Mouse (Mus musculus) 3T3-L1 (cell line): ENCODE results near the gene Ccdc102a.
"Not testable (repeated sequence)": the region's sequence is repeated elsewhere in the genome, so short reads cannot be mapped to it uniquely, and the experiment has no call there.

ENCODE experiments used
- DNase-seq: peaks from one replicate; pipeline ENCODE4 v3.0.0-alpha.2; 2015; ENCODE audit warnings: low read depth, low spot score

The Ccdc102a gene

DNA sequence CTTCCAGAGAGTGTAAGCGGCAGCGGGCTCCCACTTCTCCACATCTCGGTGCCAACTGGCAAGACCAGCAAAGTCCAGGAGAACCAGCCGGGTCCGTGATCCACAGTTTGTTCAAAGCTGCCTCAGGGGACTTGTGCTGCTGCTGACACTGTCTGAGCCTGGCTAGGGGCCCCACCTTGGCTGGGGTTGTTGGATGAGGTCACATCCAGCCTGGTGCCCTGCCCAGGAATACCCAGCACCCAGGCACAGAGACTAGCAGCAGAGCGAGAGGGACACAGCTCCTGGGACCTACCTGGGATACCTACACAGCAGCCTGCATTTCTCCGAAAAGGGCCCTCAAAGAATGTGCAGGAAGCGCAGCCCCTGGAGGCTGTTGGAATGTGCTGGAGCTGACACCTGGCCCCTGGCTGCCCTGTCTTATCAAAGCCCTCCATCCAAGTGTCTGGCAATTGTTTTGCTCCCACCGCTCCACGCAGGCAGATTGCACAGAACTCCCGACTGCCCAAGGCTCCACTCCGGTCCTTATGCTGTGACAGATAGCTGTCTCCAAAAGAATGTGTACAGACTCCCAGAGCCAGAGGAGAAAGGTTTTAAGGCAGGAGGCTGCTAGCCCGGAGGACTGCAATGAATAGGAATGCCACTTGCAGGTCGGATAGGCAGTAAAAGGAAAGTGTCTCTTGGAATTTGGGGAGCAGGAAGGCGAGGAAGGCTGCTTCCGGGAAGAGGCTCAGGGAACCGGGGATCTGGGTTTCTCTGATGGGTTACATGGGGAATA lies 42.6 kb downstream of the Ccdc102a start:
- DNase-seq: peak; percentile 40

DNA sequence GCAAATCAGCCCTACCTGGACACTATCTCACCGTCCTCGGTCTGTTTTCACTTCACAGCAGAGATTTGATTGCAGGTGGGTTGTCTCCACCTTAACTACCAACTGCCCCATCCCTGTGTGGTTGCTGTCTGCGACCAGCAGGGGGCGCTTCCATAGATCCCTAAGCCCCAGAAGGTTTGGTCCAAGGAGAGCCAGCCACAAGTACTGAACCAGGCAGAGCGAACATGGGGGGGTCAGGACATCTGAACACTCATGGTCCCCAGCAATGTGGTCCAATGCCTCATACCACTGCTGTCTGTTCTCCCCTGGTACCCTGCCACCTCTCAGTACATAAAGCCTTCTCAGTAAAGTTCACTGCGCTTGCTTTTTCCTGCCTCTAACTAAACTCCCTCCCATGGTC lies 43.5 kb downstream of the Ccdc102a start:
- DNase-seq: peak; percentile 86

DNA sequence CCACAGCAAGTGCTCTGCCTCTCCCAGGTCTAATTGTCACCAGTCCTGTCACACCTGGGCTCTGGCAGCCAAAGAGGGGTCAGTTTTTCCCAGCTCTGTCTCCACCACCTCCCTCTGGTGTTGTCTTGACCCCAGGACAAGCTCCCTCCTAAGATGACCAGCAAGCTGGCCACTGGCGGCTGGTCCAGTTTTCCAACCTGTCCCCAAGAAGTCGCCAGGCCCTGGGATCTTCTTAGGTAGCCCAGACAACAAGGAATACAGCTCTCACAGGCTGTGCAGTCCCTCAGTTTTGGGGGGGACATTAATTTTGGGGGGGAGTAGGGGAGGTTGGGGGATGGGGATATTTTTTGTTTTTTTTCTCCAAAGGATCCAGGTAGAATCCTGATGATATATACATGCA lies 45.3 kb downstream of the Ccdc102a start:
- DNase-seq: no peak

DNA sequence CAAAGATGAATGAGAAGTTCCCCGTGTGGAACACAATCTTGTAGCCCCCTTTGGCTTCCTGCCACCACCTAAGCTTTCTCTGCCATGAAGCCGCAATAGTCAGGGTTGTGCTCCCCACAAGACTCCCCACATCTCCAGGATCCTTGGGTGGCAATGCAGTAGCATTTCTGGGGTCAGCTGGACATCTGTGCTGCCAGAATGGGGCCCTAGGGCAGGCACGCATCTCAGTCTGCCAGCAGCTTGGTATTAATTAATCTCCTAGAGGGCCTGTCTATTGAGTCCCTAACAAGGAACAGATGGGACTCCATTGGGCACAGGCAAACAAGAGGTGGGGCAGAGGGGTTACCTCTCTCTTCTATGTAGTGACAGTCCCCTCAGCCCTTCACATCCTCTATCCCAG lies 45.7 kb downstream of the Ccdc102a start:
- no peak for DNase-seq

DNA sequence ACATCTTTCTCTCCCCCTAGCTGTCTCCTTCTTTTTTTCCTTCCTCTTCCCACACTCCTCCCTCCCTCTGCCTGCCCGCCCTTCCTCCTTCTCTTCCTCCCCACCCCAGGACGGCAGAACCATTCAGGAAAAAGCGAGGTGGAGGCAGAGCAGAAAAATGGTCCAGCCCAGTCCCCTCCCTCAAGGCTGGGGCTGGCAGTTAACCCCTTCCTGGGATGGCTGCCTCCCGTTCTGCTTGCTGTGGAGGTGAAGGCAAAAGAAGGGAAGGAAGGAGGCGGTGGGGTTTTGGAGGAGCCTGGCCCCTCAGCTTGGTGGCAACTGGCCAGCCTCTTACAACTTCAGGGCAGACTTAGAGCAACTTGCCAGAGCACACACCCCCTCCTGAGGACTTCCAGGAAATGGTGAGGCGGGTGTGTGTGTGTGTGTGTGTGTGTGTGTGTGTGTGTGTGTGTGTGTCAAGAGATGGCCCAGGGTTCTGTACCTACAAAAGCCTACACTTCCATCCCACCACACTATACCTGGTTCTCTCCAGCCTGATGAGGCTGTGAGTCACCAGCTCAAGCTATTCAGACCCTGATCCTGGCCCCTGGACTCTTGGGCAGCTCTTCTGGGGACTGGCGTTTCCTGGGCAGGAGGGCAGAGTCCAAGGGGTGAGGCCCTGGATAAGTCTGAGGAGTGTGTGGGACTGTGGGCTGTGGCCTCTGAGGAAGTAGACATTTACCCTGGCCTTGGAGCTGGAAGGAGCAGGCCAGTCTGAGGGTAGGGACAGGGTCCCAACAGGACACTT lies 46.6 kb downstream of the Ccdc102a start:
- peak; percentile 64 for DNase-seq

DNA sequence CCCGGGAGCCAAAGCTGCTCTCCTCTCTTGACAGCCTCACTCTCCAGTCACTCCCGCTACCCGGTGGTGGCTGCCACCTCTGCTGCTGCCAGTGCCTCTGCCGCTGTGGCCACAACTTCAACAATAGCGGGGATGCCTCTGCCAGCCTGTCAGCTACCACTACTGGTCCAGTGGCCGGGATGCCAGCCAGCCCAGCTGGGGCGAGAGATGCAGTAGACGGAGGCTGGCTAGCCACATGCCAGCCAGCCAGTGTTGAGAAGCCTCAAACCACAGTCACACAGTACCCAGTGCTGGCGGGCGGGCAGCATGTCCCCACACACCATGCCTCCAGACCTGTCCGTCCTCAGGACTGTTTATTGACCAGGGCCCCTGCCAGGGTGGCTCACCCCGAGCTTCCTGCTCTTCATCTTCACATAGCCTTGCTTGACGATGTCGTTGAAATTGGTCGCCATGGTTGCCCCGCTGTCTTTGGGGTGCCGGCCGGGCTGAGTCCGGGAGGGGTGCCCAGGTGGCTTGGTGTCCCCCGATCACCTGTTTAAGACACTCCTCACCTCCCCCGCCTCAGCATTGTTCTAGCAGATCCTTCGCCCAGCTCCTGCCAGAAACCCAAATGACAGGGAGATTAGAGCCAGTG lies 47.3 kb downstream of the Ccdc102a start:
- DNase-seq: no peak

DNA sequence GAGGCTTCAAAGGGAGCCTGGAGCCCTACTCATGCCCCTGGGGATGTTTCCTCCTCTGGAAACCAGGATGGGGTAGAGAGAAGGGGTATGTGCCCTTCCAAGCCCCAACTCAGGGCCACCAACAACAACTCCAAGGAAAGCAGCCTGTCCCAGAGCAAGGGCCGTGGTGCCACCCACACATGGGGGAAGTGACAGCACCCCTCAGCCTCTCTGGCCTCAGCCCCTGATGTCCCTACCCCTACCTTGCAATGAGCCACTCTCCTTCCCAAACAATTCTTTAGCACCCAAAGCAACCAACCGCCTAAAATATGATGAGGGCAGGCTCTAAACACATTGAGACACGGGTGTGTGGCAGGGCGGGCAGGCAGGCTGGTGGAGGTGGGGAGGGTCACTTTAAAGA lies 47.9 kb downstream of the Ccdc102a start:
- DNase-seq: no peak

DNA sequence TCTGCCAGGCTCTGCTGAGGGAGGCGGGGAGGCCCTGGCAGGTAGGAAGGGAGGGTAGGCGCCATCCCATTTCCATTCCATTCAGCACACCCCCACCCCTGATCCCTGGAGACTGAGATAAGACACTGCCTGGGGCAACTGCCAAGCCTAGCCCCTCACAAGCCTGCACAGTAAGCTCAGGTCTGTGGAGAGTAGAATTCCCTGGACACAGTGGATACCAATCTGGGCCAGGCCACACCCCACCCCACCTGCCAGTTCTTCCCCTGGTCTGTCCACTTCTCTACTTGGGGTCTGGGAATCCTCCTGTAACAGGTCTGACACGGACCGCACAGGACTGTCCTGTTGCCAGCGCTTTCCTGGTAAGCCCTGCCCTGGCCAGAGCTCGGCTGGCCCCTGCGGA lies 48.8 kb downstream of the Ccdc102a start:
- no peak for DNase-seq

DNA sequence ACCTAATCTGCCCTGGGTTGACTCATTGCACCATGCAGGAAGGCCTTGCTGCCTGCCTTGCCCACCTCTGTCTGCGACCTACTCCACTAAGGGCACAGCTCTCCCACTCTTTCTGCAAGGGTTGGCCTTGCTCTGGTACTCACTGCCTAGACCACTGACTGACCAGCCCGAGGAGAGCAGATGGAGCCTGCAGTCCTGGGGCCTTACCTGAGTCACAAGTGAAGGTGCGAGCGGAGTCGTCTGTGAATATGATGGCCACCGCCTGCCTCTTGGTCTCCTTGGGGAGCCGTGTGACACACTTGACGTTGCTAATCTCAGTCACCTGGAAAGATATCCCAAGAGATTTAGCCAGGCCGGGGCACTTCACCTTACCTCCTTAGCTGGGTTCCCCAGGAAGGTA lies 51.0 kb downstream of the Ccdc102a start:
- no peak for DNase-seq

DNA sequence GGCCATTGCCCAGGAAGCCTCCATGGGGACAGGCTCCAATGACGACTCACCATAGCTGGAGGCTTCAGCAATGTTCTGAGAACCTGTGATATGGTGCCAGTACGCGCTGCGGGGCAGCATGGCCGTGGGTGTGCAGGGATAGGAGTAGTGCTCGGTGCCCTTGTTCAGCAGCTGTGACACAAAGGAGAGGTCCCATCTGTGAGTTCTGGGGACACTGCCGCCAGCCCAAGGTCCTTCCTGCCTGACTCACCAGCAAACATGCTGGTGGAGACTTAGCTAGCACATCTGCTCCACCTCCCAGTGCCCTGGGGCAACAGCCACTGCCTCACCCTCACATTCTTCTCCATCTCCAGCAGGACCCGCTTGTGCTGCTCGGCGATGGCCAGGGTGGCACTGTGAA lies 52.6 kb downstream of the Ccdc102a start:
- peak; percentile 69 for DNase-seq

DNA sequence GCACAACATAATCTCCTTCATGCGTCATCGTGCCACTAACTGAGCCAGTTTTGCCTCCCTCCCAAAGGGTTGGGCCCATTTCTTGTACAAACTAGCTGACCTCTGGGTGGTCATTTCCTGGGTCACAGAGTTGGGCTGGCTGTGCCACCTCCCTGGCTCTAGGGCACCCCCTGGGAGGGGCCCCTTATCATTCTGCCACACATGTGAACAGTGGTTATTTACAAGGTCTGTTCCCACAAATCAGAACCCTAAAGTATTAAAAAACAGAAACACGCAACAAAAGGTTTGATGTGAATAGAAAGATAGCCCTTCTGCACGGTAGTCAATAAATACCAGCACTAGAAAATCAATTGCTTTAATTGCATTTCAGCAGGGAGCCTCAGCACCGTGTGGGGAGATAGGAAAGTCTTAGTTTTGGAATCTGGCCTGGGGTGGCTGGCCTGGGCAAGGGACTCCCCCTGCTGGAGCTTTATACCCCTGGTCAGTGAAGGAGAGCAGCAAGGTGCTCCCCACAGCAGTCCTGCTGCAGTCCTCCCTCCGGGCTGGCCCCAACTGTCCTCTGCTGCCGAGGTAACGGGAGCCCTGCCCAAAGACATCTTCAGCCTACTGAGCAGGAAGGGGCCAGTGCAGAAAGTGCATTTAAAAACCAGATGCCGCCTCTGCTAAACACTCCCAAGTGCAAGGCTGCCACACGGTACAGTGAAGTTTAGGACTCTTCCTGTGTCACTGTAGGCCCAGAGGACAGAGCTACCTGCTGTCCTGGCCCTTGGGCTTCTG lies 53.8 kb downstream of the Ccdc102a start:
- DNase-seq: no peak

DNA sequence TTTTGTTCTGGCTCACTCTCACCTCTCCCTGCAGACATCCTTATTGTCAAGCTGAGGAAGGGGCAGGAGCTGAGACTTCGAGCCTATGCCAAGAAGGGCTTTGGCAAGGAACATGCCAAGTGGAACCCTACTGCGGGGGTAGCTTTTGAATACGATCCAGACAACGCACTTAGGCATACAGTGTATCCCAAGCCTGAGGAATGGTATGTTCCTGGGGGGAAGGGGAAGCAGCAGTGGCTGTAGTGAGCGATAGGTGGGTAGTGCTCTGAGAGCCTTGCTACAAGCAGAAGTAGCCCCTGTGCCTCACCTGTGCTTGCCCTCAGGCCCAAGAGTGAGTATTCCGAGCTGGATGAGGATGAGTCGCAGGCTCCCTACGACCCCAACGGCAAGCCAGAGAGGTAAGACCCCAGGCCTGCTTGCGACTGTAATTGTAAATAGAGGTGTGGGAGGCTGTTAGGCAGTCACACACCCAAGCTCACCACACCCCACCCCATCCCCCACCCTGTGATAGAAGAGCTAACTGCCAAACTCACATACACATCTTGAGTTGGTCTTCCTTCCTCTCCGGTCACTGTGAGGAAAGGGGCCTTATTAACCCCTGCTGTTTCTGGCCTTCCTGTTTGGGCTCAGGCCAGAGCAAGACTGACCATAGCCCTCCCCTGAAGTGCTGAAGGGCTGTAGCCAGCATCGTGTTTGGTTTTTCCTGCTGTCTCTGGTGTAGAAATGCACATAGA lies 55.2 kb downstream of the Ccdc102a start:
- DNase-seq: no peak

DNA sequence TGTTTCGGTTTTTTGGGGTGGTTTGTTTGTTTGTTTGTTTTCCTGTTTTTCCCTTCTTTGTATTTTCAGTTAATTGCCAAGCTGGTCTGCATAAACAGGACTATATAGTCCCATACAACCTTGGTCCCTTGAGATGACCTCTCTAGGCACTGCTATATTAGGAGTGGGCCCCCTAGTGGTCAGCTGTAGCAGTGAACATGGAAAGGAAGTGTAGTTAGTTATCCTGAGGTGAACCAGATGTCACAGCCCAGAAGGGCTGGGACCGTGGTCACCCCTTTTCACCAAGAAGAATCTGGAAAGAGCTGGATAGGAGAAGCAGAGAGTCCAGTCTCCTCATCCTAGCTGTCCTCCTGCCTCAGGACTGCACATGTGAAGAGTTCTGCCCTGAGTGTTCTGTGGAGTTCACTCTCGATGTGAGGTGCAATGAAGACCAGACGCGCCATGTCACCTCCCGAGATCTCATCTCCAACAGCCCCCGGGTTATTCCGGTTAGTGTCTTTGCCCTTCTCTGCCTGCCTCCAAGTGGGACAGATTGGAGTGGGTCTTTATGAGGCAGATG lies 56.5 kb downstream of the Ccdc102a start:
- peak; percentile 79 for DNase-seq

DNA sequence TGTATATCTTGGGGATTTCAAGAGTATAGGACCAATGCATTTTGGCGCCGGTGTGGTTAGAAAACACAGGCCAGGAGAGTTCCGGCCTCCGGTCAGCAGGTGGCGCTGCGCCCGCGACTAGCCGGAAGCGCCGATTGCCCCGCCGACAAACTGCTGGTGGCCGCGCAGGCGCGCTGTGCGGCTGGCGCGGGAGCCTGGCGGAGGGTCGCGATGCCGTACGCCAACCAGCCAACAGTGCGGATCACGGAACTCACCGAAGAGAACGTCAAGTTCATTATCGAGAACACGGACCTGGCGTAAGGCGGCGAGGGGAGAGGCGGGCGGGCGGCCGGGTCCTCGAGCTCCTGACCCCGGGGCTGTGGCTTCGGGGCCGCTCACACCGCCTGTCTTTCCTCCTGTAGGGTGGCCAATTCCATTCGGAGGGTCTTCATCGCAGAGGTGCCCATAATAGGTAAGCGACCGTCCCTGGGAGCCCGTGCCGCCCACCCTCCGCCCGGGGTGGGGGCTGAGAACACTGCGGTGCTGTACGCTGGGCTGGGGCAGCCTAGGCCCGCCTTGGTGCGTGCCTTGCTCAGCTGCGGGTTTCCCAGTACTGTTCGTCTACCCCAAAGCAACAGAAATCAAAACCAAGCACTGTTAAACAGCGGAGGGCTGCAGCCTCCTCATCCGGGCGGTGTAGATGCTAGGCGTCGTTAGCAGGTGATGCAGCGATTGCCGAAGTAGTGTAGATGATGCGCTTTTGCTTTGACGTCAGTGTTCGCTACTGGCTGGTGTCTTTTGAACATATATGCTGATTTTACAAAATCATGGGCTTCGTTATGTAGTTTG lies 60.3 kb downstream of the Ccdc102a start, which contains the start of gene Polr2c:
Polr2c (plus strand) TSS at position 105 of the 828 bp plus-strand sequence.
- DNase-seq: peak; percentile 80

DNA sequence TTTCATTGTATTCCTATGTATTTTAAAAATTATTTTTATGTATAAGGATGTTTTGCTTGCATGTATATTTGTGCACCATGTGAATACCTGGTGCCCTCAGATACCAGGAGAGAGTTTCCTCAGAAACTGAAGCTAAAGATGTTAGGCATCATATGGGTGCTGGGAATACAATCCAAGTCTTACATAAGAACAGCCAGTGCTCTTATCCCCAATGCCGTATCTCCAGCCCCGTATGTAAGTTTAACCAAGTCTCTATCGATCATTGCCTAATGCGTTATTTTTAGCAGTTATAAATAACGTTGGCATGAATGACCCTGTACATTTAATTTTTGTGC lies 60.9 kb downstream of the Ccdc102a start:
- no peak for DNase-seq

DNA sequence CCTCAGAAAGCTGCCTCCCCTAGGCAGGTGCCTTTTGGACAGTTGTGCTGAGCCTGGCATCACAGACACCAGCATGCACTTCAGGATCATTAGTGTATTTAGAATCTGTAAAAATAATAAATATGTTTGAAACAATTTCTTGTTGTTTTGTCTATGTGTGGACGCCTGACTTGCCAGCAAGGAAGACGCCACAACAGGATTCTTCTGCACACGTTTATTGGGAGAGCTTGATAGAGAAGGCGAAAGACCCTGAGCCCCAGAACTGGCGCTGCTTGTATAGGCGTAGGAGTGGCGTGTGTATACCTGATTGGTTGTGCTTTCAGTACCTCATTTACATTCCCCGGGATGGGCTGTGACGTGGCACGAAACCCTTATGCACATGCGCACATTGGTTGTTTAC lies 63.1 kb downstream of the Ccdc102a start:
- not testable (repeated sequence) for DNase-seq
